Mouse (Mus musculus) lung, adult 2 months (tissue): Measurements from ENCODE around the gene Rab8b.

Experiments
- CTCF ChIP-seq: fragments of 200-500 bp; IDR thresholded peaks from 2 replicates; pipeline ENCODE4 v1.5.1; 2011; ENCODE audit warnings: mild to moderate bottlenecking, low read length, control low read depth; ENCODE audit not compliant: insufficient read depth
- POLR2A ChIP-seq: fragments of 200-500 bp; IDR thresholded peaks from 2 replicates; pipeline ENCODE4 v1.6.1; 2011; ENCODE audit warnings: low read depth, mild to moderate bottlenecking, control low read depth, low read length, borderline replicate concordance; ENCODE audit errors: extremely low read depth

DNA sequence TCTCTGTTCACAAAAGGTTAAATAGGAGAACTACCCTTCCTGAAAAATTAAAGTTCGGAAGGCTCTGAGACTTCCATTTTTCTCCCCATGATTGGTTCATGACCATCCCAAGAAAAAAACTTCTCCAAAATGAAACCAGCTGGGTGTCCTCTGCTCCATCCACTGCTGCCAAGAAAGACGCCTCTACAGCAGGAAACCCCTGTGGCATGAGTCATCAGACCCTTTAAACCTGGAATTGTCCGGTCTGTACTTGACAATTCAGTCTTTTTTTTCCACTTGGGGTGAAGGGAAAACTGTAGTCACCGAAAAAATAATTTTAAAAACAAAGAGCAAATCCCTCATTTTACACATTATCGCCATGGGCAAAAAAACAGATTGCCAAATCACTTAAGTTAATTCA is 42.9 kb downstream of the Rab8b start:
- TF ChIP-seq CTCF (no peak), POLR2A (no peak)
